Mouse (Mus musculus): ENCODE measurements around the gene Cdpf1. TPM values are rescaled to one million over a fixed set of nuclear protein-coding genes. Genes with fewer than 3 reads are reported as not detected.

Gene Cdpf1
- total RNA-seq, 2 experiments from 2014 or later, result 11.3 to 23.1 TPM

- no peak for ATAC-seq (replicated peaks; ENCODE audit: low FRiP score, poor library complexity, severe bottlenecking)
Observed at GRCm38 (mm10) chr15:85771306-85772121, 40.0 kb downstream of the Cdpf1 start.

- no peak for ATAC-seq (replicated peaks; ENCODE audit: low FRiP score, poor library complexity, severe bottlenecking)
Observed at GRCm38 (mm10) chr15:85768991-85769390, 42.5 kb downstream of the Cdpf1 start.

GRCm38 (mm10) chr15:85766677-85767076 is 44.8 kb downstream of the Cdpf1 start:
- ATAC-seq (replicated peaks; ENCODE audit: low FRiP score, poor library complexity, severe bottlenecking), result no peak

- no peak for ATAC-seq (replicated peaks; ENCODE audit: low FRiP score, poor library complexity, severe bottlenecking)
Observed at GRCm38 (mm10) chr15:85765022-85765421, 46.5 kb downstream of the Cdpf1 start.

- no peak for ATAC-seq (replicated peaks; ENCODE audit: low FRiP score, poor library complexity, severe bottlenecking)
Observed at GRCm38 (mm10) chr15:85762761-85763160, 48.7 kb downstream of the Cdpf1 start.

GRCm38 (mm10) chr15:85757768-85758167 is 53.7 kb downstream of the Cdpf1 start:
- no peak for ATAC-seq (replicated peaks; ENCODE audit: low FRiP score, poor library complexity, severe bottlenecking)

Other genes with a start within 250 kb of the Cdpf1 start
- not detected in 2 replicates for gene Wnt7b, start 229.2 kb downstream of the Cdpf1 start, total RNA-seq (2015; ENCODE audit: low replicate concordance)
- gene Wnt7b, start 229.2 kb downstream of the Cdpf1 start, total RNA-seq (2017; ENCODE audit: low replicate concordance), result not detected in 2 replicates
- gene Ppara, start 76.7 kb downstream of the Cdpf1 start, total RNA-seq (2015; ENCODE audit: low replicate concordance), result not detected in 2 replicates
- gene Ppara, start 76.7 kb downstream of the Cdpf1 start, total RNA-seq (2017; ENCODE audit: low replicate concordance), result not detected in 2 replicates
- gene Pkdrej, start 10.0 kb upstream of the Cdpf1 start, total RNA-seq (2015; ENCODE audit: low replicate concordance), result not detected in 2 replicates
- not detected in 2 replicates for gene Pkdrej, start 10.0 kb upstream of the Cdpf1 start, total RNA-seq (2017; ENCODE audit: low replicate concordance)
- gene Ttc38, start 20.6 kb upstream of the Cdpf1 start, total RNA-seq (2015; ENCODE audit: low replicate concordance), result 1.2 and 5.2 TPM in 2 replicates
- gene Ttc38, start 20.6 kb upstream of the Cdpf1 start, total RNA-seq (2017; ENCODE audit: low replicate concordance), result 1.6 and 2.0 TPM in 2 replicates
- 8.6 TPM in 2 replicates for gene Gtse1, start 48.0 kb upstream of the Cdpf1 start, total RNA-seq (2015; ENCODE audit: low replicate concordance)
- gene Gtse1, start 48.0 kb upstream of the Cdpf1 start, total RNA-seq (2017; ENCODE audit: low replicate concordance), result 6.1 and 10.0 TPM in 2 replicates
- gene Trmu, start 67.6 kb upstream of the Cdpf1 start, total RNA-seq (2015; ENCODE audit: low replicate concordance), result 0.96 and 6.7 TPM in 2 replicates
- 4.6 and 9.4 TPM in 2 replicates for gene Trmu, start 67.6 kb upstream of the Cdpf1 start, total RNA-seq (2017; ENCODE audit: low replicate concordance)
- 0.38 and 1.5 TPM in 2 replicates for gene Celsr1, start 222.1 kb upstream of the Cdpf1 start, total RNA-seq (2015; ENCODE audit: low replicate concordance)
- 0.60 and 0.98 TPM in 2 replicates for gene Celsr1, start 222.1 kb upstream of the Cdpf1 start, total RNA-seq (2017; ENCODE audit: low replicate concordance)
- gene Gramd4, start 246.0 kb upstream of the Cdpf1 start, total RNA-seq (2015; ENCODE audit: low replicate concordance), result 3.3 and 7.3 TPM in 2 replicates
- gene Gramd4, start 246.0 kb upstream of the Cdpf1 start, total RNA-seq (2017; ENCODE audit: low replicate concordance), result 8.4 and 11.0 TPM in 2 replicates

Data from erythroblast, adult 5-6 weeks (primary cell).